Mouse (Mus musculus) lung, postnatal 0 days (tissue): ENCODE data around the gene Ago3.
A peak's percentile ranks its signal among the peaks of the same experiment; 100 is the strongest.

Experiments used
- CTCF ChIP-seq: IDR thresholded peaks from 2 replicates; pipeline ENCODE4 v1.5.1; 2016; ENCODE audit warnings: antibody characterized with exemption, mild to moderate bottlenecking
- EP300 ChIP-seq: IDR thresholded peaks from 2 replicates; pipeline ENCODE4 v1.6.1; 2016; ENCODE audit warnings: antibody characterized with exemption, mild to moderate bottlenecking, control low read depth

DNA sequence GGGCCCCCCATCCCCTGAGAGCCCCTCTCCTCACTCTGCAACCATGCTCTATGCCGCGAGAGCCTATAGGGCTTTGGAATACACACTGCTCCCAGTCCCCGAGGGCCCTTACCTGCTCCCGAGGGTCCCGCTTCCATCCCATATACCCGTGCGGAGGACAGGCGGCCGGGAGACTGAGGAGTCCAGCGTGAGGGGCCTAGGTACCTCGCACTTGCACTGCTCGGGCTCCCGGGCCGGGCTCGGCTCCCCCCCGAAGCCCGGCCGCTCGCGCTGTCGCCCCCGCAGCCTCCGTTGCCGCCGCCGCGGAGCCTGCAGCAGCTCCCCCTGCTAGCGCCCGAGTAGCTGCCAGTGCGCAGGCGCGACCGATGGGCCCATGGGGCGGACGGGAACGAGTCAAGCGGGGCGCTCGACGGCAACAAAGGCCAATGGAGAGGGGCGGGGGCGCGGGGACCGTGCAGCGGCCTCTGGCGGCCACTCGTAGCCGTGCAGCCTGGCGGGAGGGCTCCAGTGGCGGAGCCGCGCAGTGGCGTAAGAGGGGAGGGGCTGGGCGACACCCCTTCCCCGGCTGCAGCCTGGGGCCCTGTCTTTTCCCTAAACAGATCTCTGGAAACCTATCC is 39.0 kb upstream of the Ago3 start, which contains the start of gene Ago1:
- TF ChIP-seq CTCF: peak; percentile 98
- no peak for TF ChIP-seq EP300
